ENCODE assay signal across 8 mouse cellular contexts in genomic region chr2:120628076-120628865, GRCm38 (mm10). TPM values are rescaled to one million over a fixed set of nuclear protein-coding genes. Genes with fewer than 3 reads are reported as not detected.
DNase-seq lines count a peak whose midpoint lies in the region; ATAC-seq and TF ChIP-seq lines count a peak whose summit lies in the region.

No protein-coding gene starts in this region.

- H3K4me1 ChIP-seq in heart, postnatal 0 days (ENCODE audit: control insufficient read depth, insufficient read depth) = peaks cover 17% of the 10 kb centered on the region; the same call in 1 of the 2 replicates
- H3K4me1 ChIP-seq in brown adipose tissue, adult 24 weeks (ENCODE audit: control insufficient read depth, insufficient read depth, insufficient read length, low read length) = peaks cover 7% of the 10 kb centered on the region; the same call in 1 of the 2 replicates
- H3K4me1 ChIP-seq in hindbrain, embryonic 12.5 days = 0 out of 2 replicates have a peak, but pooled peaks cover 2% of the 10 kb centered on the region
- H3K4me1 ChIP-seq in midbrain, embryonic 14.5 days (ENCODE audit: control insufficient read depth, insufficient read depth, low read length) = peaks cover 8% of the 10 kb centered on the region; the same call in 1 of the 2 replicates
- peaks cover 5% of the 10 kb centered on the region; the same call in 1 of the 2 replicates for H3K4me1 ChIP-seq in thymus, adult 2 months (replicated peaks; ENCODE audit: control insufficient read depth, insufficient read depth, low read length)

- 25% methylated on average over 10 of the region's 10 CpGs for WGBS in heart, postnatal 0 days
- WGBS in hindbrain, embryonic 12.5 days = 31% methylated on average over 10 of the region's 10 CpGs
- WGBS in midbrain, embryonic 14.5 days = 31% methylated on average over 10 of the region's 10 CpGs
- 24% methylated on average over 10 of the region's 10 CpGs for WGBS in thymus, adult 2 months

- DNase-seq in heart, postnatal 0 days (ENCODE audit: low spot score) = no peak
- DNase-seq in heart, adult 9 months (ENCODE audit: low spot score in 2 of 2) = no peak
- no peak for DNase-seq in midbrain, embryonic 14.5 days
- no peak for DNase-seq in adrenal gland, postnatal 14 days
- DNase-seq in thymus, adult 2 months = no peak

- TF ChIP-seq CTCF in heart, postnatal 0 days (IDR thresholded peaks at IDR 0.05; ENCODE audit: low read depth) = no peak
- no peak for TF ChIP-seq CTCF in thymus, adult 2 months (IDR thresholded peaks at IDR 0.05; ENCODE audit: borderline replicate concordance, control insufficient read depth, extremely low read depth, insufficient read depth, low read length, poor library complexity)

- H3K27ac ChIP-seq in heart, postnatal 0 days (ENCODE audit: low read depth) = peak overlapping the region; percentile 34; the same call in 1 of the 2 replicates
- H3K27ac ChIP-seq in brown adipose tissue, adult 24 weeks (replicated peaks; ENCODE audit: low read depth, low read length) = no peak overlapping the region
- peak overlapping the region; percentile 48; the same call in 1 of the 2 replicates for H3K27ac ChIP-seq in hindbrain, embryonic 12.5 days
- no peak overlapping the region; the same call in 1 of the 2 replicates for H3K27ac ChIP-seq in midbrain, embryonic 14.5 days (replicated peaks; ENCODE audit: low read depth, low read length)
- no peak overlapping the region for H3K27ac ChIP-seq in thymus, adult 2 months (ENCODE audit: control insufficient read depth, insufficient read depth, low read length)

- H3K4me2 ChIP-seq in heart, postnatal 0 days (ENCODE audit: low read depth, low read length) = peak overlapping the region; percentile 74
- H3K4me2 ChIP-seq in hindbrain, embryonic 12.5 days (replicated peaks) = peak overlapping the region; percentile 62
- H3K4me2 ChIP-seq in midbrain, embryonic 14.5 days (ENCODE audit: low read length) = peak overlapping the region; percentile 63

- H3K36me3 ChIP-seq in heart, postnatal 0 days (replicated peaks; ENCODE audit: control insufficient read depth, insufficient read depth, low read length) = peaks cover 11% of the 10 kb centered on the region; the same call in 1 of the 2 replicates
- no peaks in the 10 kb centered on the region; the same call in 1 of the 2 replicates for H3K36me3 ChIP-seq in hindbrain, embryonic 12.5 days
- no peaks in the 10 kb centered on the region for H3K36me3 ChIP-seq in midbrain, embryonic 14.5 days (ENCODE audit: control insufficient read depth, insufficient read depth, low read length)
- no peaks in the 10 kb centered on the region for H3K36me3 ChIP-seq in thymus, adult 2 months (ENCODE audit: control insufficient read depth, insufficient read depth, low read length)

- TF ChIP-seq EP300 in heart, postnatal 0 days (IDR thresholded peaks at IDR 0.05; ENCODE audit: low read depth) = no peak

- ATAC-seq in heart, postnatal 0 days (ENCODE audit: insufficient read depth, low read depth) = no peak
- peak; percentile 44 for ATAC-seq in hindbrain, embryonic 12.5 days (ENCODE audit: low FRiP score)
- ATAC-seq in midbrain, embryonic 14.5 days (ENCODE audit: low FRiP score, low TSS enrichment) = peak; percentile 15; the same call in 1 of the 2 replicates
- ATAC-seq in granulocyte monocyte progenitor cell, adult 5-6 weeks (replicated peaks; ENCODE audit: poor library complexity, severe bottlenecking) = no peak

- peak overlapping the region; percentile 67 for H3K4me3 ChIP-seq in heart, postnatal 0 days (ENCODE audit: low read depth, low read length)
- H3K4me3 ChIP-seq in brown adipose tissue, adult 24 weeks (ENCODE audit: insufficient read depth, low read depth, low read length) = peak overlapping the region; percentile 37
- peak overlapping the region; percentile 51 for H3K4me3 ChIP-seq in hindbrain, embryonic 12.5 days
- H3K4me3 ChIP-seq in midbrain, embryonic 14.5 days (replicated peaks; ENCODE audit: low read depth, low read length) = peak overlapping the region; percentile 55
- H3K4me3 ChIP-seq in thymus, adult 2 months (ENCODE audit: control insufficient read depth, insufficient read depth, low read length) = no peak overlapping the region

- no peaks in the 10 kb centered on the region for H3K27me3 ChIP-seq in heart, postnatal 0 days (ENCODE audit: control insufficient read depth, insufficient read depth, low read length)
- H3K27me3 ChIP-seq in hindbrain, embryonic 12.5 days = no peaks in the 10 kb centered on the region
- no peaks in the 10 kb centered on the region for H3K27me3 ChIP-seq in midbrain, embryonic 14.5 days (ENCODE audit: control insufficient read depth, insufficient read depth, low read length)
- H3K27me3 ChIP-seq in thymus, adult 2 months (ENCODE audit: control insufficient read depth, insufficient read depth, low read length) = no peaks in the 10 kb centered on the region

- no peaks in the 10 kb centered on the region for H3K9me3 ChIP-seq in heart, postnatal 0 days (replicated peaks; ENCODE audit: control insufficient read depth, low read length)
- no peaks in the 10 kb centered on the region for H3K9me3 ChIP-seq in hindbrain, embryonic 12.5 days (replicated peaks)
- H3K9me3 ChIP-seq in midbrain, embryonic 14.5 days (ENCODE audit: control insufficient read depth, low read length) = no peaks in the 10 kb centered on the region

- no peak overlapping the region for H3K9ac ChIP-seq in heart, postnatal 0 days (replicated peaks; ENCODE audit: low read depth, low read length)
- H3K9ac ChIP-seq in hindbrain, embryonic 12.5 days = no peak overlapping the region
- H3K9ac ChIP-seq in midbrain, embryonic 14.5 days (replicated peaks; ENCODE audit: low read length) = peak overlapping the region; percentile 31; the same call in 1 of the 2 replicates

- no peak for TF ChIP-seq POLR2A in thymus, adult 2 months (IDR thresholded peaks at IDR 0.05; ENCODE audit: control insufficient read depth, extremely low read depth, insufficient read depth, low read length, poor library complexity)

RNA-seq across cellular contexts. Expression of gene Stard9, which starts 0.7 kb away (rescaled TPM):
- 12.2 and 12.7 TPM in 2 replicates for total RNA-seq in heart, postnatal 0 days (2014; rRNA removed; ENCODE audit: low replicate concordance)
- 2.4 and 2.6 TPM in 2 replicates for polyA plus RNA-seq in heart, postnatal 0 days (2015; fragmentation: Nextera tagmentation; extraction: Ambion mirVana)
- 2.3 and 3.9 TPM in 2 replicates for polyA plus RNA-seq in brown adipose tissue, adult 24 weeks (2012; ENCODE audit: insufficient read depth, insufficient read length, missing spikeins)
- 6.0 and 6.3 TPM in 2 replicates for polyA plus RNA-seq in hindbrain, embryonic 12.5 days (2016; fragmentation: Nextera tagmentation; extraction: Ambion mirVana)
- 4.7 and 4.8 TPM in 2 replicates for polyA plus RNA-seq in midbrain, embryonic 14.5 days (2014; fragmentation: Nextera tagmentation; extraction: Ambion mirVana)
- 3.5 and 10.7 TPM in 2 replicates for total RNA-seq in granulocyte monocyte progenitor cell, adult 5-6 weeks (2014; fragmentation: Nextera tagmentation)
- 0.62 and 1.1 TPM in 2 replicates for total RNA-seq in granulocyte monocyte progenitor cell, adult 5-6 weeks (2017)
- 14.0 and 14.4 TPM in 2 replicates for total RNA-seq in adrenal gland, postnatal 14 days (2021)
- polyA plus RNA-seq in thymus, adult 2 months (2012; rRNA removed) = 2.8 and 3.0 TPM in 2 replicates

RNA-seq across cellular contexts. Expression of gene Lrrc57, which starts 19.0 kb away (rescaled TPM):
- total RNA-seq in heart, postnatal 0 days (2014; rRNA removed; ENCODE audit: low replicate concordance) = 28.3 and 28.5 TPM in 2 replicates
- 18.0 and 22.0 TPM in 2 replicates for polyA plus RNA-seq in heart, postnatal 0 days (2015; fragmentation: Nextera tagmentation; extraction: Ambion mirVana)
- 13.8 and 22.7 TPM in 2 replicates for polyA plus RNA-seq in brown adipose tissue, adult 24 weeks (2012; ENCODE audit: insufficient read depth, insufficient read length, missing spikeins)
- polyA plus RNA-seq in hindbrain, embryonic 12.5 days (2016; fragmentation: Nextera tagmentation; extraction: Ambion mirVana) = 35.6 and 38.6 TPM in 2 replicates
- 25.1 and 26.5 TPM in 2 replicates for polyA plus RNA-seq in midbrain, embryonic 14.5 days (2014; fragmentation: Nextera tagmentation; extraction: Ambion mirVana)
- 7.3 and 12.1 TPM in 2 replicates for total RNA-seq in granulocyte monocyte progenitor cell, adult 5-6 weeks (2014; fragmentation: Nextera tagmentation)
- 18.9 and 20.5 TPM in 2 replicates for total RNA-seq in granulocyte monocyte progenitor cell, adult 5-6 weeks (2017)
- total RNA-seq in adrenal gland, postnatal 14 days (2021) = 13.5 and 15.4 TPM in 2 replicates
- 12.2 and 12.8 TPM in 2 replicates for polyA plus RNA-seq in thymus, adult 2 months (2012; rRNA removed)

RNA-seq across cellular contexts. Expression of gene Haus2, which starts 19.1 kb away (rescaled TPM):
- total RNA-seq in heart, postnatal 0 days (2014; rRNA removed; ENCODE audit: low replicate concordance) = 22.2 and 34.9 TPM in 2 replicates
- polyA plus RNA-seq in heart, postnatal 0 days (2015; fragmentation: Nextera tagmentation; extraction: Ambion mirVana) = 14.6 and 18.3 TPM in 2 replicates
- polyA plus RNA-seq in brown adipose tissue, adult 24 weeks (2012; ENCODE audit: insufficient read depth, insufficient read length, missing spikeins) = 10.9 and 12.2 TPM in 2 replicates
- polyA plus RNA-seq in hindbrain, embryonic 12.5 days (2016; fragmentation: Nextera tagmentation; extraction: Ambion mirVana) = 31.3 and 32.2 TPM in 2 replicates
- polyA plus RNA-seq in midbrain, embryonic 14.5 days (2014; fragmentation: Nextera tagmentation; extraction: Ambion mirVana) = 27.4 and 32.6 TPM in 2 replicates
- total RNA-seq in granulocyte monocyte progenitor cell, adult 5-6 weeks (2014; fragmentation: Nextera tagmentation) = 20.4 and 22.0 TPM in 2 replicates
- 17.9 and 20.8 TPM in 2 replicates for total RNA-seq in granulocyte monocyte progenitor cell, adult 5-6 weeks (2017)
- 13.5 and 14.3 TPM in 2 replicates for total RNA-seq in adrenal gland, postnatal 14 days (2021)
- 4.1 and 4.7 TPM in 2 replicates for polyA plus RNA-seq in thymus, adult 2 months (2012; rRNA removed)

Comparison
In these comparisons a context has a peak if more than half of its experiments do, and no peak if none do; other contexts are left out.
1. ATAC-seq: peak in hindbrain, embryonic 12.5 days (single experiment) and midbrain, embryonic 14.5 days (single experiment); none in heart, postnatal 0 days (single experiment) and granulocyte monocyte progenitor cell, adult 5-6 weeks (single experiment).
2. H3K27ac ChIP-seq: peak in heart, postnatal 0 days (single experiment) and hindbrain, embryonic 12.5 days (single experiment); none in brown adipose tissue, adult 24 weeks (single experiment), midbrain, embryonic 14.5 days (single experiment) and thymus, adult 2 months (single experiment).
3. Peak in every context shown above with its lines, with median percentiles within 50 percentile points of each other: H3K4me2 ChIP-seq.